Mouse (Mus musculus) myocyte (in vitro differentiated cells): Measurements from ENCODE around the gene Frmd4a. TPM values are rescaled to one million over a fixed set of nuclear protein-coding genes. Genes with fewer than 3 reads are reported as not detected.

Experiments
- H3K27me3 ChIP-seq: one replicate; pipeline ENCODE4 v1.6.1; 2011; ENCODE audit not compliant: control insufficient read depth, insufficient read depth, insufficient read length
- H3K36me3 ChIP-seq: one replicate; pipeline ENCODE4 v1.6.1; 2011; ENCODE audit not compliant: control insufficient read depth, insufficient read depth
- H3K4me2 ChIP-seq: one replicate; pipeline ENCODE4 v1.6.1; 2011; ENCODE audit warnings: low read depth, control low read depth
- H3K4me3 ChIP-seq: one replicate; pipeline ENCODE4 v1.5.1; 2011; ENCODE audit warnings: mild to moderate bottlenecking, control low read depth, moderate library complexity
- H3K79me2 ChIP-seq: one replicate; pipeline ENCODE4 v1.6.1; 2011; ENCODE audit not compliant: control insufficient read depth, insufficient read depth
- H3ac ChIP-seq: one replicate; pipeline ENCODE4 v1.6.1; 2011; ENCODE audit not compliant: control insufficient read depth, insufficient read length
- CEBPB ChIP-seq: IDR thresholded peaks from 2 replicates; pipeline ENCODE4 v1.6.1; 2011; ENCODE audit warnings: mild to moderate bottlenecking, moderate library complexity; ENCODE audit not compliant: poor library complexity, insufficient read depth, severe bottlenecking
- E2F4 ChIP-seq: IDR thresholded peaks from one replicate; pipeline ENCODE4 v1.6.1; 2011; ENCODE audit warnings: mild to moderate bottlenecking, control low read depth, moderate library complexity; ENCODE audit not compliant: insufficient read depth
- MAX ChIP-seq: IDR thresholded peaks from one replicate; pipeline ENCODE4 v1.6.1; 2011; ENCODE audit warnings: low read depth, mild to moderate bottlenecking, control low read depth
- MYOD1 ChIP-seq, 3 experiments: IDR thresholded peaks; one replicate each; pipeline ENCODE4 v1.6.1; 2011; ENCODE audit warnings: control low read depth in 2 of 3, low read depth in 2 of 3, mild to moderate bottlenecking in 2 of 3, moderate library complexity in 1 of 3; ENCODE audit not compliant: insufficient read length in 2 of 3, control insufficient read depth in 1 of 3
- MYOG ChIP-seq, 3 experiments: IDR thresholded peaks; one replicate each; pipeline ENCODE4 v1.6.1; 2011; ENCODE audit warnings: control low read depth in 2 of 3, low read depth in 2 of 3, mild to moderate bottlenecking in 2 of 3; ENCODE audit not compliant: insufficient read length in 2 of 3, control insufficient read depth in 1 of 3, insufficient read depth in 1 of 3
- POLR2A ChIP-seq: IDR thresholded peaks from one replicate; pipeline ENCODE4 v1.6.1; 2011; ENCODE audit warnings: low read depth, mild to moderate bottlenecking, control low read depth, moderate library complexity; ENCODE audit not compliant: insufficient read length
- POLR2AphosphoS2 ChIP-seq: IDR thresholded peaks from one replicate; pipeline ENCODE4 v1.6.1; 2011; ENCODE audit warnings: low read depth, control low read depth; ENCODE audit not compliant: insufficient read length
- REST ChIP-seq: IDR thresholded peaks from one replicate; pipeline ENCODE4 v1.6.1; 2011; ENCODE audit warnings: mild to moderate bottlenecking, control low read depth, moderate library complexity; ENCODE audit not compliant: insufficient read depth, insufficient read length
- SRF ChIP-seq: IDR thresholded peaks from one replicate; pipeline ENCODE4 v1.6.1; 2011; ENCODE audit warnings: low read depth; ENCODE audit not compliant: control insufficient read depth, insufficient read length
- TCF12 ChIP-seq: IDR thresholded peaks from one replicate; pipeline ENCODE4 v1.6.1; 2011; ENCODE audit warnings: mild to moderate bottlenecking, control low read depth; ENCODE audit not compliant: poor library complexity, insufficient read depth, severe bottlenecking
- TCF3 ChIP-seq: IDR thresholded peaks from one replicate; pipeline ENCODE4 v1.6.1; 2011; ENCODE audit warnings: low read depth, control low read depth; ENCODE audit not compliant: insufficient read length
- USF1 ChIP-seq: IDR thresholded peaks from one replicate; pipeline ENCODE4 v1.6.1; 2011; ENCODE audit warnings: low read depth, mild to moderate bottlenecking, control low read depth, moderate library complexity
- polyA plus RNA-seq: library from polyadenylated mRNA; unstranded; fragments of >200 nt; fragmentation: generic; extraction: Trizol; gene quantifications from one replicate; pipeline ENCODE4 v1.2.1, GENCODE M21; 2012; ENCODE audit warnings: missing spikeins

Gene Frmd4a
- polyA plus RNA-seq, 1 experiment, result 24.7 TPM

DNA sequence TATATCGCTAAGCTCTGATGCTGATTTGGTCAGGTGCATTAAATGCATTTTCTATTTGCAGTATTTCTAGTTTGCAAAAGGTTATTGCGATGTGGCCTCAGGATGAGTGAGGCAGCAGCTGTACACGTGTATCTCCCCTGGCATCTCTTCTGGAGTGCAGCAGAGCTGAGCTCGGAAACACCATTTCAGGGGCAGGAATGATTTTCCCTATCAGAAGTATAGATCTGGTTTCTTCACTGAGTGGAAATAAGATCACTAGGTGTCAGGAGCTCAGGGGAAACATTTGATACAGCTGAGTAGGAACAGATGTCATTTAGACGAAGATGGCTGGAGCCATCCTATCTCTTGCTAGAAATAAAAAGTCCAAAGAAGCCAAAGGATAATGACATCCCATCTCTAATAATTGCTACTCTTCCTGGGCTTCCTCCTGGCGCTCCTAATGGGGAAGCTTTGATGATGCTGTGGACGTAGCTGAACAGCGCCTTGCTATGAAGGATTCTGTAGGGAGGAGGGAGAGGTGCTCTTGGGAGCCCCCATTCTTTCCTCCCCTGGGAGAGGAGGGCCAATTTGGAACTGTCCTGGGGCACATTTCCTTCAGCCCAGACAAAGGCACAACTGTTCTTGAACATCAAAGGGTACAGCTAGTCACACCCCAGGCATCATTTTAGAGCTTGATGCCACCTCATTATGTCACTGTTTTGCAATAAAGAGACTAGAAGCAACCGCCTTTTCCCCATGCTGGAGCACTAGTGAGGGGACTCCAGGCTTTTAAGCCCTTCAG, 102.4 kb downstream of the Frmd4a start:
- no peaks in the 10 kb centered on the region for H3K36me3 ChIP-seq
- H3K4me3 ChIP-seq, result no peak overlapping the region
- no peak for TF ChIP-seq TCF3
- no peak for TF ChIP-seq TCF12
- H3ac ChIP-seq, result no peak overlapping the region
- no peak overlapping the region for H3K4me2 ChIP-seq
- no peaks in the 10 kb centered on the region for H3K79me2 ChIP-seq
- H3K27me3 ChIP-seq, result peaks cover 18% of the 10 kb centered on the region

DNA sequence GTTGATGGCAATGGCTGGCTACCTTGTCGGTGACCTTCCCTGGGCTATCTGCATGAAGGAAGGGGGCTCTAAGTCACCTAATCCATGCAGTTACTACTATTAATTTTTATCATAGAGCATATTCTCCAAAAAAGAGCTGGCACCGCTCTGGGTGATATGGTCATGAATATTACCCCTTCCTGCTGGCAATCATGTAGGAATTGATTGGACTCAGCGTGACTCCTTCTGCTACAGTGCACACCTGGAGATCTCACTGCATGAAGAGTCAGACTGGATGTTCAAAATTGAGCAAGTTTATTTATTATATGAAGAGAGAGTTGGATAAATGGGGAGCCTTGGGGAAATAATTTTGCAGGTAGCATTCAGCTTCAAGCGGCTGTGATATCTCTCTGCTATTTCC, 113.7 kb downstream of the Frmd4a start:
- no peak overlapping the region for H3K4me2 ChIP-seq
- TF ChIP-seq MYOD1 (IDR thresholded peaks at IDR 0.05; ENCODE audit: control insufficient read depth in 1 of 3, insufficient read length in 2 of 3, low read depth in 2 of 3) (no peak), SRF (no peak), TCF3 (no peak), POLR2AphosphoS2 (no peak), CEBPB (no peak), REST (no peak)
- H3K79me2 ChIP-seq, result no peaks in the 10 kb centered on the region
- no peak overlapping the region for H3ac ChIP-seq
- peaks cover 20% of the 10 kb centered on the region for H3K27me3 ChIP-seq
- no peak overlapping the region for H3K4me3 ChIP-seq
- H3K36me3 ChIP-seq, result no peaks in the 10 kb centered on the region

DNA sequence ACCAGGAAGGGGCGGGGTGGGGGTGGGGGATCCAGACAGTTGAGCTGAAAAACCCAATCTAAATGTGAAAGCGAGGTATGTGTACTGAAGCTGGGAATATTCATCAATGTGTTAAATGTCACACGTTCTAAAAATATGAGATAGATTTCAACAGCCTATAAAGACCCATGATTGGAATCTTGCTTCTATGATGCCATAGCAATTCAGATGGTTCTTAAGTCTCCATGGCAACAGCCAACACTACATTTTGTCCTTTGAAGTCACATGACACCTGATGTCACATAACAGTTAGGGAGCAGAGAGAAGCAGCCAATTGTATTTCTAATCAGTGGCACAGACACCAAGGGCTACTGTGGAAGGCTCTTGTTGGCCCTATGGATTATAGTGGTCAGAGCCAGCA, 120.0 kb downstream of the Frmd4a start:
- no peak overlapping the region for H3K4me3 ChIP-seq
- TF ChIP-seq TCF3 (no peak), REST (no peak), USF1 (no peak), MYOD1 (IDR thresholded peaks at IDR 0.05; ENCODE audit: control insufficient read depth in 1 of 3, insufficient read length in 2 of 3, low read depth in 2 of 3) (no peak), SRF (no peak), CEBPB (no peak), POLR2AphosphoS2 (no peak)
- no peaks in the 10 kb centered on the region for H3K36me3 ChIP-seq
- no peak overlapping the region for H3K4me2 ChIP-seq
- no peaks in the 10 kb centered on the region for H3K79me2 ChIP-seq
- H3K27me3 ChIP-seq, result peaks cover 11% of the 10 kb centered on the region
- no peak overlapping the region for H3ac ChIP-seq

DNA sequence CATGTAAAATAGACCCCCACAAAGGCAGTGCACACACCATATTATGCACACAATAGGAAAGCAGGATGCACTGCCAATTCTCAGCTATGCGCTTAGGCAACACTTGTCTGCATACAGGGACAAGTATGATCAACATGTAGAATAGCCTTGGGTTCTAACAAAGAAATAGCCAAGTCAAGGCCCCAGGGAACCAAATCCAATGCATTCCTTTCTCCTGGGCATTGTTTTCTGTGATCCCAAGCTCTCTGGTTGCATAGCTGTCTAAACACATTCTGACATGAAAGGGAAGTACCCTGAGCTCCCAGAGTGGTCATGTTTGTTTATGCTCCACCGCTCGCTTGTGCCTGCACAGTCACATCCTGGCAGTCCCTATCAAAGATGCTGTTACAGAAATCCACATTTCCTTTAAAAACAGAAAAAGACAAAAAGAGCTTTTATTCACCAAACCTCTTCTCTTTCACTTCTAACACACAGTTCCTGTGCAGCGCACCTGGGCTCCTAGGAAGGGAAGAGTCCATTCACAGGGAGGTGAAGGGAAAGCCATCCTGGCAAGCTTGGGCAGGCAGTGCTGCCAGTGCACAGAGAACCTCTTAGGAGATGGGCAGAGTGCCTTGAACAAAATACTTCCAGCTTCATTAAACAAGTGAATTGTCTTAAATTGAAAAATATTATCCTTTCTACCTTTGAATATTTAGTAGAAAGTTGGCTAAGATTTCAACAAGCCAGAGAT, 124.9 kb downstream of the Frmd4a start:
- no peaks in the 10 kb centered on the region for H3K79me2 ChIP-seq
- H3K36me3 ChIP-seq, result no peaks in the 10 kb centered on the region
- no peak overlapping the region for H3ac ChIP-seq
- peaks cover 18% of the 10 kb centered on the region for H3K27me3 ChIP-seq
- TF ChIP-seq MYOD1 (IDR thresholded peaks at IDR 0.05; ENCODE audit: control insufficient read depth in 1 of 3, insufficient read length in 2 of 3, low read depth in 2 of 3), result no peak
- TF ChIP-seq POLR2AphosphoS2, result no peak
- TF ChIP-seq USF1, result no peak
- no peak for TF ChIP-seq CEBPB
- TF ChIP-seq TCF3, result no peak
- no peak for TF ChIP-seq MAX
- H3K4me3 ChIP-seq, result no peak overlapping the region
- H3K4me2 ChIP-seq, result no peak overlapping the region

DNA sequence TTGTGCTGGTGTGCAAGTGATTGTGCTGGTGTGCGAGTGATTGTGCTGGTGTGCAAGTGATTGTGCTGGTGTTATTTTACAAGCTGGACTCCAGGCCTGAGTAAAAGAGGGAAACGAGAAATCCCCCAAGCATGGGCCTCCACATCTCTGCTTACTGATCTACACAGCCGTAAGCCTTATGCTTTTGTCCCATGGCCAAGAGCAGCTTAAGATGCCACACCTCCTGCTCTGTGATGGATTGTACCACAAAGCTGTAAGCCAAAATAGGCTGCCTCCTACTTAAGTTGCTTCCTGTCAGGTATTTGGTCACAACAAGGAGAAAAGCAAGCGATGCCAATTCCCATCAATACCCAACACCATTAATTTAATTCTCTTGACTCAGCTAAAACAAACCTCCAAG, 126.9 kb downstream of the Frmd4a start:
- H3K4me2 ChIP-seq, result no peak overlapping the region
- TF ChIP-seq POLR2A (no peak), CEBPB (no peak), MYOD1 (IDR thresholded peaks at IDR 0.05; ENCODE audit: control insufficient read depth in 1 of 3, insufficient read length in 2 of 3, low read depth in 2 of 3) (no peak), E2F4 (no peak), MAX (no peak), REST (no peak), TCF3 (no peak), SRF (no peak), MYOG (IDR thresholded peaks at IDR 0.05; ENCODE audit: control insufficient read depth in 1 of 3, insufficient read depth in 1 of 3, insufficient read length in 2 of 3, low read depth in 2 of 3) (no peak), POLR2AphosphoS2 (no peak), TCF12 (no peak), USF1 (no peak)

More for the DNA sequence above, 126.9 kb downstream of the Frmd4a start:
- Histone ChIP-seq H3K79me2 (no peaks in the 10 kb centered on the region), H3K36me3 (no peaks in the 10 kb centered on the region), H3K27me3 (peaks cover 21% of the 10 kb centered on the region), H3ac (no peak overlapping the region), H3K4me3 (no peak overlapping the region)
